Mouse (Mus musculus) thymus, adult 2 months (tissue): ENCODE results near the gene Zfp26. TPM values are rescaled to one million over a fixed set of nuclear protein-coding genes. Genes with fewer than 3 reads are reported as not detected.
A peak's percentile ranks its signal among the peaks of the same experiment; 100 is the strongest.

ENCODE experiments used
- DNase-seq: peaks from one replicate; pipeline ENCODE4 v3.0.0; 2021
- H3K27ac ChIP-seq: fragments of 200-500 bp; 2 replicates; pipeline ENCODE4 v1.5.1; 2012; ENCODE audit warnings: low read length, control low read depth; ENCODE audit not compliant: control insufficient read depth, insufficient read depth
- H3K27me3 ChIP-seq: fragments of 200-500 bp; 2 replicates; pipeline ENCODE4 v1.6.1; 2012; ENCODE audit warnings: mild to moderate bottlenecking, low read length, moderate library complexity, mixed read lengths; ENCODE audit not compliant: control insufficient read depth, insufficient read depth
- H3K36me3 ChIP-seq: fragments of 200-500 bp; 2 replicates; pipeline ENCODE4 v1.6.1; 2012; ENCODE audit warnings: mild to moderate bottlenecking, low read length, moderate library complexity; ENCODE audit not compliant: control insufficient read depth, insufficient read depth
- H3K4me1 ChIP-seq: fragments of 200-500 bp; replicated peaks from 2 replicates; pipeline ENCODE4 v1.6.1; 2012; ENCODE audit warnings: low read length; ENCODE audit not compliant: control insufficient read depth, insufficient read depth
- H3K4me3 ChIP-seq: fragments of 200-500 bp; 2 replicates; pipeline ENCODE4 v1.5.1; 2012; ENCODE audit warnings: mild to moderate bottlenecking, low read length, control low read depth, moderate library complexity; ENCODE audit not compliant: control insufficient read depth, insufficient read depth
- CTCF ChIP-seq: fragments of 200-500 bp; IDR thresholded peaks from 2 replicates; pipeline ENCODE4 v1.5.1; 2012; ENCODE audit warnings: mild to moderate bottlenecking, control low read depth, low read length, moderate library complexity, borderline replicate concordance; ENCODE audit not compliant: control insufficient read depth, poor library complexity, insufficient read depth; ENCODE audit errors: extremely low read depth
- POLR2A ChIP-seq: fragments of 200-500 bp; IDR thresholded peaks from 2 replicates; pipeline ENCODE4 v1.6.1; 2012; ENCODE audit warnings: mild to moderate bottlenecking, low read length, control low read depth, moderate library complexity; ENCODE audit not compliant: control insufficient read depth, poor library complexity, insufficient read depth; ENCODE audit errors: extremely low read depth
- WGBS: fragments of 180-500 bp; shearing (Covaris S2); methylation state at CpG from one replicate; pipeline ENCODE4 v1.1.7; 2018; 5-methylcytosine and 5-hydroxymethylcytosine counted together
- polyA plus RNA-seq: library from polyadenylated mRNA; depleted of rRNA; stranded (reverse); fragments of >200 nt; gene quantifications from 2 replicates; pipeline ENCODE4 v1.2.3, GENCODE M21; 2012

Gene Zfp26
- polyA plus RNA-seq, 1 experiment = 5.2 TPM

GRCm38 (mm10) chr9:20443183-20443783 lies 16.7 kb downstream of the Zfp26 start:
- 99% methylated on average over 4 of the region's 4 CpGs for WGBS
- TF ChIP-seq POLR2A = no peak
- TF ChIP-seq CTCF = no peak
- H3K4me1 ChIP-seq = no peaks in the 10 kb centered on the region
- no peak for DNase-seq
- H3K27me3 ChIP-seq = no peaks in the 10 kb centered on the region
- peaks cover 76% of the 10 kb centered on the region for H3K36me3 ChIP-seq
- no peak overlapping the region for H3K4me3 ChIP-seq
- H3K27ac ChIP-seq = no peak overlapping the region

- no peak overlapping the region for H3K27ac ChIP-seq
- no peaks in the 10 kb centered on the region for H3K27me3 ChIP-seq
- DNase-seq = no peak
- no peaks in the 10 kb centered on the region for H3K4me1 ChIP-seq
- no peak for TF ChIP-seq CTCF
- no peak for TF ChIP-seq POLR2A
- no peaks in the 10 kb centered on the region for H3K36me3 ChIP-seq
- no peak overlapping the region for H3K4me3 ChIP-seq
- WGBS = 91% methylated on average over 3 of the region's 3 CpGs
These were observed 30.0 kb downstream of the Zfp26 start for GRCm38 (mm10) chr9:20430004-20430403.

- H3K4me3 ChIP-seq = no peak overlapping the region
- H3K27me3 ChIP-seq = no peaks in the 10 kb centered on the region
- no peak for DNase-seq
- TF ChIP-seq POLR2A (no peak), CTCF (no peak)
- no peaks in the 10 kb centered on the region for H3K36me3 ChIP-seq
- no peaks in the 10 kb centered on the region for H3K4me1 ChIP-seq
- WGBS = 40% methylated on average over 1 of the region's 1 CpGs
- H3K27ac ChIP-seq = no peak overlapping the region
These were observed 48.5 kb downstream of the Zfp26 start for GRCm38 (mm10) chr9:20411460-20411859.

- Histone ChIP-seq H3K4me3 (no peak overlapping the region), H3K4me1 (no peaks in the 10 kb centered on the region), H3K27me3 (no peaks in the 10 kb centered on the region), H3K27ac (no peak overlapping the region), H3K36me3 (no peaks in the 10 kb centered on the region)
- DNase-seq = no peak
- TF ChIP-seq POLR2A (no peak), CTCF (no peak)
- WGBS = 94% methylated on average over 2 of the region's 2 CpGs
These were observed 50.6 kb downstream of the Zfp26 start for GRCm38 (mm10) chr9:20409319-20409718.

GRCm38 (mm10) chr9:20385343-20385703 lies 74.6 kb downstream of the Zfp26 start:
- no peak for DNase-seq
- 19% methylated on average over 16 of the region's 16 CpGs for WGBS
- TF ChIP-seq CTCF (peak; percentile 13), POLR2A (no peak)
- Histone ChIP-seq H3K27me3 (no peaks in the 10 kb centered on the region), H3K4me1 (peaks cover 2% of the 10 kb centered on the region; the same call in 1 of the 2 replicates), H3K4me3 (peak overlapping the region; percentile 66), H3K27ac (no peak overlapping the region), H3K36me3 (no peaks in the 10 kb centered on the region)

GRCm38 (mm10) chr9:20384532-20385342 lies 75.2 kb downstream of the Zfp26 start, which contains the start of gene Zfp560:
Gene Zfp560 (minus strand): TSS chr9:20385177.
- H3K36me3 ChIP-seq = no peaks in the 10 kb centered on the region
- peak; percentile 64; the same call in 1 of the 2 replicates for TF ChIP-seq POLR2A
- TF ChIP-seq CTCF = peak; percentile 86
- H3K27ac ChIP-seq = 0 out of 2 replicates have a peak within 1 kb of the TSS, but pooled peaks have one; percentile 25
- WGBS = 7% methylated on average over 40 of the region's 40 CpGs
- peak within 1 kb of the TSS; percentile 66 for H3K4me3 ChIP-seq
- no peaks in the 10 kb centered on the region for H3K27me3 ChIP-seq
- H3K4me1 ChIP-seq = peaks cover 2% of the 10 kb centered on the region; the same call in 1 of the 2 replicates
- DNase-seq = peak; percentile 90
